Mouse (Mus musculus) myocyte (in vitro differentiated cells): ENCODE measurements around the gene Pheta1.

ENCODE experiments used
- MAX ChIP-seq: IDR thresholded peaks from one replicate; pipeline ENCODE4 v1.6.1; 2011; ENCODE audit warnings: low read depth, mild to moderate bottlenecking, control low read depth
- MYOD1 ChIP-seq, 3 experiments: IDR thresholded peaks; one replicate each; pipeline ENCODE4 v1.6.1; 2011; ENCODE audit warnings: control low read depth in 2 of 3, low read depth in 2 of 3, mild to moderate bottlenecking in 2 of 3, moderate library complexity in 1 of 3; ENCODE audit not compliant: insufficient read length in 2 of 3, control insufficient read depth in 1 of 3
- MYOG ChIP-seq, 3 experiments: IDR thresholded peaks; one replicate each; pipeline ENCODE4 v1.6.1; 2011; ENCODE audit warnings: control low read depth in 2 of 3, low read depth in 2 of 3, mild to moderate bottlenecking in 2 of 3; ENCODE audit not compliant: insufficient read length in 2 of 3, control insufficient read depth in 1 of 3, insufficient read depth in 1 of 3
- SRF ChIP-seq: IDR thresholded peaks from one replicate; pipeline ENCODE4 v1.6.1; 2011; ENCODE audit warnings: low read depth; ENCODE audit not compliant: control insufficient read depth, insufficient read length

- TF ChIP-seq MYOG (IDR thresholded peaks at IDR 0.05; ENCODE audit: control insufficient read depth in 1 of 3, insufficient read depth in 1 of 3, insufficient read length in 2 of 3, low read depth in 2 of 3) (no peak), SRF (no peak), MYOD1 (IDR thresholded peaks at IDR 0.05; ENCODE audit: control insufficient read depth in 1 of 3, insufficient read length in 2 of 3, low read depth in 2 of 3) (no peak), MAX (no peak)
Measured at GRCm38 (mm10) chr5:121834241-121834606, 14.6 kb upstream of the Pheta1 start.
